Mouse (Mus musculus): Measurements from ENCODE around the gene Rgl1. TPM values are rescaled to one million over a fixed set of nuclear protein-coding genes. Genes with fewer than 3 reads are reported as not detected.

The Rgl1 gene
- total RNA-seq, 1 experiment from 2014 or later, result 7.3 TPM

DNA sequence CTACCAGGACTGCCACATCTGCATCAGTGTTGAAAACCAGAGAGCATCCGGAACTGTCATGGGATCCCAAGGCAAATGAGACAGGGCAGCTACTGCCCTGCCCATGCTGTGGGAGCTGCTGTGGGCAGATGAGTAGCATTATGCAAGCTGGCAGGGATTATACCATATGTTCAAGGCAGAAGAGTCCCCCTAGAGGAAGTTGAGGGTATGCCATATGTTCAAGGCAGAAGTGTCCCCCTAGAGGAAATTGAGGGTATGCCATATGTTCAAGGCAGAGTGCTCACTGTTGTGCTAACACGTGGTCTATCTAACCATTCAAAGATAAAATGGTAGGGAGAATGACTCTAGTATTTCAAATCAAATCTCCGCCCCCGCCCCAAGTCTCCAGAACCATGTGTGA lies 254.9 kb downstream of the Rgl1 start:
- peak; percentile 66 for ATAC-seq (replicated peaks; ENCODE audit: insufficient number of reproducible peaks, low FRiP score, low TSS enrichment, poor library complexity, severe bottlenecking)

DNA sequence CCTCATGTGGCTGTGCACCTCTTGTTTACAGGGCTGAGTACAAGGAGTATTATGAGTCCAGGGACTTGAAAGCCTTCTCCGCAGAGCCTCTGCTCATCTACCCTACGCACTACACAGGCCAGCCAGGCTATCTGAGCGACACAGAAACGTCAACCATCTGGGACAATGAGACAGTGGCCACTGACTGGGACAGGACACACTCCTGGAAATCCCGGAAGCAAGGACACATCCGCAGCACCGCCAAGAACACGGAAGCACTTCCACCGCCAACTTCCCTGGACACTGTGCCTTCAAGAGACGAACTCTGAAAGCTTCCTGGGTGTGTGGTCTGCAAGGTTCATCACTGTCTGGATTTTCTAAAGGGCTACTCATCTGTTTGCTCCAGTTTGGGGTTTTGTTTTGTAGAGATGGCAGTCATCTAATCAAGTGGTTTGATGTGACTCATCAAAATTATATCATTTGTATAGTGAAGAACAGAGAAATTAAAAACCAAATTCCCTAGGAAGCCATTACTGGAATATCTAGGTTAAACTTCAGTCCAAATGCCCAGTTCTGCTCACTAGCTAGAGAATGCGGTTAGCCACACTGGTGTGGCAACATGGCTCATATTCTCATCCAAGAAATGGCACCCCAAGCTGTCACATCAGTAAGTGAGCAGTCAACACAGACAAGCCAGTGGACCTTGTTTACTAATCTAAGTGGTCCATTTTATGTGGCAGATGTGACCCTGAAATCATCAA lies 257.5 kb downstream of the Rgl1 start:
- ATAC-seq (replicated peaks; ENCODE audit: insufficient number of reproducible peaks, low FRiP score, low TSS enrichment, poor library complexity, severe bottlenecking), result no peak

- no peak for ATAC-seq (replicated peaks; ENCODE audit: insufficient number of reproducible peaks, low FRiP score, low TSS enrichment, poor library complexity, severe bottlenecking)
Measured at GRCm38 (mm10) chr1:152506726-152507125, 259.4 kb downstream of the Rgl1 start.

GRCm38 (mm10) chr1:152506175-152506574 lies 260.0 kb downstream of the Rgl1 start:
- ATAC-seq (replicated peaks; ENCODE audit: insufficient number of reproducible peaks, low FRiP score, low TSS enrichment, poor library complexity, severe bottlenecking), result no peak

DNA sequence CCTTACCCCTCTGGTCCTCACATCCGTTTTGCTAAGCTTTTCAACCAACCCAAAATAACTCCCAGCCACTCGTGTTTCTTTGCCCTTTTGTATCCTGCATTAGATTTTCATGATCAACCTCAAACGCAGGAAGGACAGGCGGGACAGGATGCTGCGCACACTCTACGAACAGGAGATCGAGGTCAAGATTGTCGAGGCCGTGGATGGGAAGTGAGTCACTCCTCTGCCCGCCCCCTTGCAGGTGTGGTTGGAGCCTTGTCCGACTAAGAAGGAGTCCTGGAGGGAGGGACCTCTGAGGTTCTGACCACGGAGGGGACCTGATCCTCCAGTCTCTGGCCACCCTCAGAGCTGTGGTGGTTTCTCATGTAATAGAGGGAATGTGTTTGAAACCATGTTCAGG lies 266.3 kb downstream of the Rgl1 start:
- ATAC-seq (replicated peaks; ENCODE audit: insufficient number of reproducible peaks, low FRiP score, low TSS enrichment, poor library complexity, severe bottlenecking), result no peak

DNA sequence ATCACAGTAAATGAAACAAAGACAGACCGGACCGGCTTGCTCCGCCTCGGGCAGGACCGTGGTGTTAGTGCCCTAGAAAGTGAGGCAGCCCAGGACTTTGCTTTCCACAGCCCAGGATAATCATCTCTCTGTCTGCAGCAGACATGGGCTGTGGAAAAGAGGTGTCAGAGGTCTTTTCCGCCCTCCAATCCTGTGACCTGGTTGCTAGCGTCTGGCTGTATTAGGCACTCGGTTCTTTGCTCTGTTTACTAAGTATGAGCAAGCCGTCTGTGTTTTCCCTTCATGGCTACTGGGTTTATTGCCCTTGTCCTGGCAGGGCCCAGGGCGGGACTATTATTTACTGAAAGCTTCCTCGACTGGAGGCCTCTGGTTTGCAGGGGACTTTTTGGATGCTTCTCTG lies 268.6 kb downstream of the Rgl1 start:
- ATAC-seq (replicated peaks; ENCODE audit: insufficient number of reproducible peaks, low FRiP score, low TSS enrichment, poor library complexity, severe bottlenecking), result no peak

GRCm38 (mm10) chr1:152496831-152497230 lies 269.3 kb downstream of the Rgl1 start:
- ATAC-seq (replicated peaks; ENCODE audit: insufficient number of reproducible peaks, low FRiP score, low TSS enrichment, poor library complexity, severe bottlenecking), result no peak

GRCm38 (mm10) chr1:152492258-152492657 lies 273.9 kb downstream of the Rgl1 start:
- ATAC-seq (replicated peaks; ENCODE audit: insufficient number of reproducible peaks, low FRiP score, low TSS enrichment, poor library complexity, severe bottlenecking), result no peak

- ATAC-seq (replicated peaks; ENCODE audit: insufficient number of reproducible peaks, low FRiP score, low TSS enrichment, poor library complexity, severe bottlenecking), result no peak
Measured at GRCm38 (mm10) chr1:152490842-152491241, 275.3 kb downstream of the Rgl1 start.

DNA sequence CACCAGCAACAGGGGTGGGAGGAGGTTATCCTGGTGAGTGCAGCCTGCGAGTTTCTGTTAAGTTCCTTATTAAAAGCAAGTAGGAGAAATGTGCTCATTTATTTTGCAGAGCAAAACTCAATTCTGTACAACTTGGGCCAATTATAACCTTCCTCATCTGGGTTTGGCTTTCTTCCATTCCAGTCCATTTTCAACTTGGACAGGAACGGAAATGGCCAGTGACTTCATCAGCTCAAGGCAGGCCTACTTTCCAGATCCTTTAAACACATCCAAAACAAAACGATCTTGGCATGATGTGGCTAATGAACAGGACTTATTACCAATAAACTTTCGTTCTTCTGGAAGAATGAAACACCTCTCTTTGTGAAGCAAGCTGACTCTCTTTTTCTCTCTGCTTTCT lies 290.0 kb downstream of the Rgl1 start:
- ATAC-seq (replicated peaks; ENCODE audit: insufficient number of reproducible peaks, low FRiP score, low TSS enrichment, poor library complexity, severe bottlenecking), result no peak

GRCm38 (mm10) chr1:152468443-152468842 lies 297.7 kb downstream of the Rgl1 start:
- ATAC-seq (replicated peaks; ENCODE audit: insufficient number of reproducible peaks, low FRiP score, low TSS enrichment, poor library complexity, severe bottlenecking), result no peak

Other genes with a start within 250 kb of the Rgl1 start
- not detected in 3 replicates for gene Apobec4, start 15.8 kb downstream of the Rgl1 start, total RNA-seq (2017)
- 321 to 382 TPM (median 369 TPM) in 3 replicates for gene Arpc5, start 191 bp upstream of the Rgl1 start, total RNA-seq (2017)
- 355 to 740 TPM (median 657 TPM) in 3 replicates for gene Ncf2, start 33.8 kb upstream of the Rgl1 start, total RNA-seq (2017)
- 29.3 to 65.0 TPM (median 37.8 TPM) in 3 replicates for gene Smg7, start 136.3 kb upstream of the Rgl1 start, total RNA-seq (2017)
- gene Nmnat2, start 188.6 kb upstream of the Rgl1 start, total RNA-seq (2017), result 0.38 to 2.0 TPM in 2 of 3 replicates, not detected in the other

All from monocyte, adult 5-6 weeks (primary cell).